Mouse (Mus musculus): ENCODE results near the gene Olfr299.

DNA sequence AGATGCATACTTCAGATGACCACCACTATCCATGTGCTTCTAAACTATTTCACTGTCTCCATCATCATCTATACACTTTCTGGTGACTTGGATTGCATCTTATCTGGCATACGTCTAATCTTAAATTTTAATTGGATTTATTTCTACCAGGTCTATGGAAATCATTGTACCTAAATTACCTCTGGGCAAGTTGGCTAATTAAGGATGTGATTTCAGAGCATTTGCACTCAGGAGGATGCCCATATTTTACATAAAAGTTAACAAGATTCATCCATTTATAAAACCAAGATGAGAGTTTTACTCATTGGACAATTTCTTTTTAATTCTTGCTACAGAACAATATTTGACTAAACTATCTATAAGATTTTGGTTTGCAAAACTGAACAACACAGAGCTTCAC, at the start of gene Olfr299:
- no peak for TF ChIP-seq CTCF (IDR thresholded peaks at IDR 0.05; ENCODE audit: control insufficient read depth, insufficient read depth, low read length)
- TF ChIP-seq POLR2A (IDR thresholded peaks at IDR 0.05; ENCODE audit: borderline replicate concordance, control insufficient read depth, low read depth, low read length) = no peak
